Mouse (Mus musculus) v-Abl transformed pro-B cells (cell line): ENCODE measurements around the gene Krtap4-7.
"Not testable (repeated sequence)": the region's sequence is repeated elsewhere in the genome, so short reads cannot be mapped to it uniquely, and the experiment has no call there.

ENCODE experiments used
- in situ Hi-C, 2 experiments: fragments of 400-800 bp; cut with MboI; formaldehyde crosslinking; loops; one replicate each; pipeline ENCODE4 v1.15.1; 2025; ENCODE audit not compliant: unreplicated experiment in 2 of 2

Gene Krtap4-7

GRCm38 (mm10) chr11:99609126-99609525 is 34.8 kb downstream of the Krtap4-7 start:
- in situ Hi-C loops = no loop called here

- in situ Hi-C loops = not testable (repeated sequence)
Observed at GRCm38 (mm10) chr11:99603208-99603607, 40.7 kb downstream of the Krtap4-7 start, which contains the start of gene Gm11938. Gene Gm11938 (minus strand): TSS chr11:99603308.

GRCm38 (mm10) chr11:99597742-99598141 is 46.1 kb downstream of the Krtap4-7 start, which contains the start of gene Krtap9-3:
Gene Krtap9-3 (minus strand): TSS chr11:99598105.
- in situ Hi-C loops = not testable (repeated sequence)
